Mouse (Mus musculus) CH12.LX (cell line): Measurements from ENCODE around the gene Prkg1.

Experiments used
- CTCF ChIP-seq, 2 experiments: IDR thresholded peaks in 1 of 2; conservative IDR thresholded peaks in 1 of 2; 2 replicates each; pipeline ENCODE4 v1.5.1; 2011 to 2012; ENCODE audit warnings: low read depth in 2 of 2, low read length in 2 of 2, improper control_type of control experiment in 1 of 2, inconsistent platforms in 1 of 2, mild to moderate bottlenecking in 1 of 2, moderate library complexity in 1 of 2
- EP300 ChIP-seq: IDR thresholded peaks from 2 replicates; pipeline ENCODE4 v1.6.1; 2011; ENCODE audit warnings: low read length, improper control_type of control experiment
- MAFK ChIP-seq: IDR thresholded peaks from 2 replicates; pipeline ENCODE4 v1.6.1; 2011; ENCODE audit warnings: low read length, improper control_type of control experiment; ENCODE audit not compliant: insufficient replicate concordance
- MAX ChIP-seq: IDR thresholded peaks from 2 replicates; pipeline ENCODE4 v1.6.1; 2011; ENCODE audit warnings: low read length, improper control_type of control experiment
- POLR2A ChIP-seq: IDR thresholded peaks from 2 replicates; pipeline ENCODE4 v1.6.1; 2011; ENCODE audit warnings: low read depth, mild to moderate bottlenecking, improper control_type of control experiment, low read length
- RAD21 ChIP-seq: IDR thresholded peaks from 2 replicates; pipeline ENCODE4 v1.6.1; 2011; ENCODE audit warnings: low read depth, mild to moderate bottlenecking, low read length, improper control_type of control experiment, moderate library complexity
- USF2 ChIP-seq: conservative IDR thresholded peaks from 2 replicates; pipeline ENCODE4 v1.6.1; 2011; ENCODE audit warnings: low read depth, low read length, improper control_type of control experiment
- ZNF384 ChIP-seq: IDR thresholded peaks from 2 replicates; pipeline ENCODE4 v1.6.1; 2012; ENCODE audit warnings: low read depth, low read length, improper control_type of control experiment, inconsistent platforms

- TF ChIP-seq ZNF384 (no peak), CTCF (conservative IDR thresholded peaks at IDR 0.05 in 1 of 2, IDR thresholded peaks at IDR 0.05 in 1 of 2; ENCODE audit: low read depth in 2 of 2, low read length in 2 of 2) (no peak), POLR2A (no peak), EP300 (no peak), MAX (no peak), USF2 (no peak), MAFK (no peak), RAD21 (no peak)
Measured at GRCm38 (mm10) chr19:31038951-31039350, 725.9 kb downstream of the Prkg1 start.
